Mouse (Mus musculus): Measurements from ENCODE around the gene Ttc8. TPM values are rescaled to one million over a fixed set of nuclear protein-coding genes. Genes with fewer than 3 reads are reported as not detected.

Ttc8 gene
- polyA plus RNA-seq (2015; fragmentation: Nextera tagmentation; extraction: Ambion mirVana): 35.8 and 36.7 TPM in 2 replicates

DNA sequence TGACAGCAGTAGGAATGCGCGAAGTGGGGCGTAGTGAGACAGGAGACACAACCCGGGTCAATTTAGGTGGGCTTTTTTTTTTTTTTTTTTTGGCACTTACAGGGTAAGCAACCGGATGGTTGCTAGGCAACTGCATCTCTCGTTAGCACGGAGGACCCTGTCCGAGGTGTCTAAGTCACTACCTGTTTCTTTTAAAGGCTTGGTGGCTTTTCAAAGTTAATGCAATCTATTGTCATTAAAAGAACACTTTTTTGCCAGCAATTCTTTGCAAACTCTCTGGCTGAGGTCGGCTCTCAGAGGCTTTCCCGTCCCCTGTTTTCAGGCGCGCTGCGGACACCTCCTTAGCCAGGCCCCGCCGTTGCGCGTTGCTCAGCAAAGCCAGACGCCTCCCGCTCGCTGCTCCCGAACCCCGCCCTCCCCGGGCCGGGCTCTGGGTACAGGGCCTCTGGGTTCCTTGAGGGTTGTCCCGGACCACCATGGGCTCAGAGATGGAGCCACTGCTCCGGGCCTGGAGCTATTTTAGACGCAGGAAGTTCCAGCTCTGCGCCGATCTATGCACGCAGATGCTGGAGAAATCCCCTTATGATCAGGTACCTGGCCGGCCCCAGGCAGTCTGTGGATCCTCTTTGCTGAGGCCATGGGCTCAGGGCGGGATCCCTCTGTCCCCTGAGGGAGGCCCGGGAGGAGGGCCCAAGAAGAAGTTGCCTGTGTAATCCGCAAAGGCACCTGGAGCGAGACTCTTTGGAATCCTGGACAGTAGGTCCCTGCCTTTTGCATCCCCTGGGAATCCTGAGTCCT is at the start of gene Ttc8:
Gene Ttc8, plus strand, starts transcription at position 381 of the 798 bp plus-strand sequence.
- no peaks in the 10 kb centered on the region for H3K36me3 ChIP-seq
- H3K27me3 ChIP-seq: no peaks in the 10 kb centered on the region
- H3K27ac ChIP-seq: peak within 1 kb of the TSS; percentile 77; the same call in 1 of the 2 replicates
- peak within 1 kb of the TSS; percentile 69 for H3K4me3 ChIP-seq
- peaks cover 12% of the 10 kb centered on the region for H3K4me1 ChIP-seq
- no peaks in the 10 kb centered on the region for H3K9me3 ChIP-seq
- WGBS: under 1% methylated on average over 35 of the region's 35 CpGs
- H3K4me2 ChIP-seq (replicated peaks): peak within 1 kb of the TSS; percentile 82
- H3K9ac ChIP-seq: peak within 1 kb of the TSS; percentile 89
- ATAC-seq (ENCODE audit: low FRiP score, low read depth): peak; percentile 99

DNA sequence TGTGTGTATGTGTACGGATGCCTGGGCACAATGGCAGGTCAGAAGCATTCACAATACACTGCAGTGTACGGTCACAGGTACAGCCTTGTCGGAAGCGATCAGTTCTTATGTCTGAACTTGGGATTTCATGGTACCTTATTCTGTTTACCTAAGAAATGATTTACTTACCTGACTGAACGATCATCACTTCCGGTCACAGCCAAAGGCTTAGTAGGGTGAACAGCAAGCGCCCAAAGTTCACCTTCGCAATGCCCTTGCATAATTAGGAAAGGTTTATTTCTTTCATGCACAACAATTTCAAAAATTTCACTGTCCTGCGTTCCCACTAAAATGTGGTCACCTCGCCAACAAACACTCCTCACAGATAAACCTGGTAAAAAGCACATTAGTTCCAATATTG is 47.5 kb upstream of the Ttc8 start:
- WGBS: 90% methylated on average over 10 of the region's 10 CpGs
- no peak overlapping the region for H3K4me3 ChIP-seq
- H3K27ac ChIP-seq: no peak overlapping the region
- no peak overlapping the region for H3K9ac ChIP-seq
- ATAC-seq (ENCODE audit: low FRiP score, low read depth): no peak
- H3K4me2 ChIP-seq (replicated peaks): no peak overlapping the region
- H3K36me3 ChIP-seq: no peaks in the 10 kb centered on the region
- no peaks in the 10 kb centered on the region for H3K9me3 ChIP-seq
- H3K4me1 ChIP-seq: no peaks in the 10 kb centered on the region
- H3K27me3 ChIP-seq: no peaks in the 10 kb centered on the region

DNA sequence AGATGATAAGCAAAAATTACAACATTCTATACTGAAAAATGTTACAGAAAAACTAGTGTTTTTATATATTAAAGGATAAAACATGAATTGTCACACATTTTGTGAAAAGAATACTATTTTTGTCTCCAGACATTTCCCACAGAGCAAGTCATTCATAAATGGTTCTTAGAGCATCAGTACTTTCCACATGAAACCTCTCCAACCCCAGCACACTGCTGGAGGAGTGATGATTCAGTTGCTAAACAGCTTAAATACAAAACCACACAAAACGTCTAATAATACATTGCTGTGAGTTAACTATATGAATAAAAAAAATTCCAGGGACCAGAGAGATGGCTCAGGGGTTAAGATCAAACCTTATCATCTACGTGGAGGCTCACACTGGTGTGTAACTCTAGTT is 45.2 kb upstream of the Ttc8 start:
- H3K9me3 ChIP-seq: no peaks in the 10 kb centered on the region
- 65% methylated on average over 2 of the region's 2 CpGs for WGBS
- H3K4me2 ChIP-seq (replicated peaks): no peak overlapping the region
- H3K9ac ChIP-seq: no peak overlapping the region
- no peaks in the 10 kb centered on the region for H3K27me3 ChIP-seq
- H3K27ac ChIP-seq: no peak overlapping the region
- ATAC-seq (ENCODE audit: low FRiP score, low read depth): no peak
- H3K4me3 ChIP-seq: no peak overlapping the region
- H3K36me3 ChIP-seq: no peaks in the 10 kb centered on the region
- H3K4me1 ChIP-seq: no peaks in the 10 kb centered on the region

DNA sequence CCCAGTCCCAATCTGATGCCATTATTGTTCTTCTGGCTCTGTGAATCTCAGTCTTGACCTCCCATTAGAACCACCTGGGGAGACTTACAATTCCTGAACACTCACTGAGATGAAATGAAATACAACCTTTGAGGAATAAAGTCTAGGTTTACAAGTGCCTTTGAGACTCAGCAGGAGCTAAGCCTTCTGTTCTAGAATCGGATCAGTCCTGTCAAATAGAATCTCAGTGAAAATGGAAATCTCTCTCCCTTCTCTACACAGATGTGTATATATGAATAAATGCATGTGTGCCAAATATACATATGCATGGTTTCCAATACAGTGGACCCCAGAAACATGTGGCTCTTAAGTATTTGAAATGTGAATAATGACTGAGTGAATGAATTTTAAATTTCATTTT is 41.7 kb upstream of the Ttc8 start:
- H3K4me1 ChIP-seq: no peaks in the 10 kb centered on the region
- H3K9ac ChIP-seq: no peak overlapping the region
- H3K9me3 ChIP-seq: no peaks in the 10 kb centered on the region
- H3K4me3 ChIP-seq: no peak overlapping the region
- H3K4me2 ChIP-seq (replicated peaks): no peak overlapping the region
- 16% methylated on average over 1 of the region's 1 CpGs for WGBS
- H3K36me3 ChIP-seq: no peaks in the 10 kb centered on the region
- no peak for ATAC-seq (ENCODE audit: low FRiP score, low read depth)
- H3K27me3 ChIP-seq: no peaks in the 10 kb centered on the region
- no peak overlapping the region for H3K27ac ChIP-seq

DNA sequence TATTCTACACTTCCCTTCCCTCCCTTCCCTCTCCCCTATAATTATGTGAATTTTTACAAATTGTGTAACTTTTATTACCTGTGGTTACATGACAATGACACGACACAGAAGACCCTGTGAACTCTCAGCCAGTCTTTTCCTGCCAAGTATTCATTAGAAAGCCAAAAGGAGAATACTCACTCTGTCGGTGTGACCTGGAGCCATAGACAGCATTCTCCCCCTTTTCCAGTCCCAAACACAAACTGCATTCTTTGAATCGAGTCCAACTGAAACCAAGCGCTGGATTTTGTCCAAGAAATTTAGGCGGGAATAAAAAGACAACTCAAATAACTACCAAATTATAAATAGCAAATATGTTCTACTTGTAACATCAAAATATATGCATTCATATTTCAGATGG is 38.6 kb upstream of the Ttc8 start:
- Histone ChIP-seq H3K9ac (no peak overlapping the region), H3K36me3 (no peaks in the 10 kb centered on the region), H3K4me3 (no peak overlapping the region), H3K4me1 (no peaks in the 10 kb centered on the region), H3K9me3 (no peaks in the 10 kb centered on the region), H3K27me3 (no peaks in the 10 kb centered on the region), H3K4me2 (replicated peaks) (no peak overlapping the region), H3K27ac (no peak overlapping the region)
- WGBS: 49% methylated on average over 5 of the region's 5 CpGs
- ATAC-seq (ENCODE audit: low FRiP score, low read depth): no peak

DNA sequence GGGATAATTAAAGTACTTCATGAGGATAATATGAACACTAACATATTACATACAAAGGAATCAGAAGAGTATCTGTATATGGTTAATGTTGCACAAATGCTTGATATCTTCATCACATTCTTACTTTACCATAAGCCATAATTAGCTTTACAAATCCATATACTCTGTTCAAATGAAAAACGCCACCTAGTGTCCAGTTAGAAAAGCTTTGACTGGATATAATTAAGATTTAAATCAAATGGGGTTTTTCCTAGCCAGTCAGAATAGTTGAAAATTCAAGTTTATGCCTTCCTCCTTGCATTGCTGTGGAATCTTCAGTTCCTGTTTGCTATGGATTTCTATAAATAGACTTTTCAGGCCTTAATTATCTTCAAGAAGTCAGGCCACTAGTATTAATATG is 35.9 kb upstream of the Ttc8 start:
- Histone ChIP-seq H3K27me3 (no peaks in the 10 kb centered on the region), H3K27ac (no peak overlapping the region), H3K9me3 (no peaks in the 10 kb centered on the region), H3K9ac (no peak overlapping the region), H3K4me2 (replicated peaks) (no peak overlapping the region), H3K4me3 (no peak overlapping the region), H3K4me1 (no peaks in the 10 kb centered on the region), H3K36me3 (no peaks in the 10 kb centered on the region)
- WGBS: 5% methylated on average over 1 of the region's 1 CpGs
- ATAC-seq (ENCODE audit: low FRiP score, low read depth): no peak

DNA sequence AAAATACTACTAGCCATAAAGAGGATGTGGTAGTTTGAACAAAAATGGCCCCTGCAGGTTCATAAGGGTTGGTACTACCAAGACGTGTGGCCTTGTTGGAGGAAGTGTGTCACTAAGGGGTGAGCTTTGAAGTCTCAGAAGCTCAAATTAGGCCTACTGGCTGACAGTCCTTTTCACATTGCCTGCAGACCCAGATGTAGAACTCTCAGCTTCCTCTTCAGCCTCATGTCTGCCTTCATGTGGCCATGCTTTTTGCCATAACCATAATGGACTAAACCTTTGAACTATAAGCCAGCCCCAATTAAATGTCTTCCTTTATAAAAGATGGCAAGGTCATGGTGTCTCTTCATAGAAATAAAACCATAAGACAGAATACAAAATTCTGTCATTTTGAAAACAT is 23.6 kb upstream of the Ttc8 start:
- Histone ChIP-seq H3K4me3 (no peak overlapping the region), H3K27me3 (peaks cover 24% of the 10 kb centered on the region), H3K9ac (no peak overlapping the region), H3K4me1 (peaks cover 6% of the 10 kb centered on the region; the same call in 1 of the 2 replicates), H3K27ac (no peak overlapping the region), H3K9me3 (no peaks in the 10 kb centered on the region), H3K36me3 (no peaks in the 10 kb centered on the region), H3K4me2 (replicated peaks) (no peak overlapping the region)
- ATAC-seq (ENCODE audit: low FRiP score, low read depth): no peak
- WGBS: 27% methylated on average over 1 of the region's 1 CpGs

DNA sequence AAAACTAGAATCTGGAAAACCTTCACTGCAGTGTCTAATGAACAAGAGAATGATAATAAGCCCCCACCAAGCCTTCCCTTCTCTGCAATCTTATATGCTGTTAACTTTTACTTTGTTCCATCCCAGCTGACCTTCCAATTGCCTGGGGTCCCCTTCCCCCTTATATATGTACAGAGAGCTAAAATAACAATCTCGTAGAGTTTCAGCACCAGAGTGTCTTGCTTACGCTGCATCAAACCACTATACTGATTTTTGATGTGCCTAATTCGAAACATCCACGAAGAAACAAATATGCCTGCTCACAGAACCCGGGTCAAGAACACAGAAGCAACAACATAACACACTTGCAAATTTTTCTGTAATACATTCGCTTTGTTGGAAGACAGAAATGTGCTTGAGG is 20.7 kb upstream of the Ttc8 start:
- H3K9ac ChIP-seq: no peak overlapping the region
- no peak overlapping the region for H3K4me3 ChIP-seq
- peaks cover 24% of the 10 kb centered on the region for H3K27me3 ChIP-seq
- no peak overlapping the region for H3K27ac ChIP-seq
- ATAC-seq (ENCODE audit: low FRiP score, low read depth): no peak
- WGBS: 69% methylated on average over 6 of the region's 6 CpGs
- no peak overlapping the region for H3K4me2 ChIP-seq (replicated peaks)
- no peaks in the 10 kb centered on the region for H3K9me3 ChIP-seq
- peaks cover 6% of the 10 kb centered on the region; the same call in 1 of the 2 replicates for H3K4me1 ChIP-seq
- H3K36me3 ChIP-seq: no peaks in the 10 kb centered on the region

DNA sequence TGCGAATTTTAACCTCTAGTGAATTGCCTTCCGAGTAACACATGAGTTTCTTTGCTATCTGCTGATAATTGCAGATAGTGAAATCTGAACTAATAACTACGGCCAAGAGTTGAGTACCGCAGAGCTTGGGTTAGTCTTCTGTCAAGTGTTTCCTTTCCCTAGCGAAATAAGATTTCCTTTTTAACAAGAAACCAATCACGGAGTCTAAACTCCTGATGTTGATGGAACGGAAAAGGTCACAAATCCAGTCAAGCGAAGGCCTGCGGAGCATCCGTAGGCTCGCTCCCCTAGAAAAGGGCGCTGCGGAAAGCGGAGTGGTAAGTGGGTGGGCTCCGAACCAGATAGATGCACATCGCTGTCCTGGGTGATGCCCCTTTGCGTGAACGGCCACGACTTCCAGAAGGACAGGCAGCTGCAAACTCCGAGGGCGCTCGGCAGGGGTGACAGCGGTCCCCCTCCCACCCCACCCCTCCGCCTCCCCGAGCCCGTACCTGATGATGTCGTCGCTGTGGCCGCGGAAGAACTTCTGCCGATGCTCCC is 20.0 kb upstream of the Ttc8 start:
- H3K9me3 ChIP-seq: no peaks in the 10 kb centered on the region
- H3K9ac ChIP-seq: peak overlapping the region; percentile 58
- H3K4me1 ChIP-seq: peaks cover 6% of the 10 kb centered on the region; the same call in 1 of the 2 replicates
- WGBS: 4% methylated on average over 31 of the region's 31 CpGs
- no peaks in the 10 kb centered on the region for H3K36me3 ChIP-seq
- peak overlapping the region; percentile 77 for H3K4me3 ChIP-seq
- no peak overlapping the region for H3K27ac ChIP-seq
- H3K27me3 ChIP-seq: peaks cover 24% of the 10 kb centered on the region
- no peak; the same call in 1 of the 2 replicates for ATAC-seq (ENCODE audit: low FRiP score, low read depth)
- peak overlapping the region; percentile 93 for H3K4me2 ChIP-seq (replicated peaks)

DNA sequence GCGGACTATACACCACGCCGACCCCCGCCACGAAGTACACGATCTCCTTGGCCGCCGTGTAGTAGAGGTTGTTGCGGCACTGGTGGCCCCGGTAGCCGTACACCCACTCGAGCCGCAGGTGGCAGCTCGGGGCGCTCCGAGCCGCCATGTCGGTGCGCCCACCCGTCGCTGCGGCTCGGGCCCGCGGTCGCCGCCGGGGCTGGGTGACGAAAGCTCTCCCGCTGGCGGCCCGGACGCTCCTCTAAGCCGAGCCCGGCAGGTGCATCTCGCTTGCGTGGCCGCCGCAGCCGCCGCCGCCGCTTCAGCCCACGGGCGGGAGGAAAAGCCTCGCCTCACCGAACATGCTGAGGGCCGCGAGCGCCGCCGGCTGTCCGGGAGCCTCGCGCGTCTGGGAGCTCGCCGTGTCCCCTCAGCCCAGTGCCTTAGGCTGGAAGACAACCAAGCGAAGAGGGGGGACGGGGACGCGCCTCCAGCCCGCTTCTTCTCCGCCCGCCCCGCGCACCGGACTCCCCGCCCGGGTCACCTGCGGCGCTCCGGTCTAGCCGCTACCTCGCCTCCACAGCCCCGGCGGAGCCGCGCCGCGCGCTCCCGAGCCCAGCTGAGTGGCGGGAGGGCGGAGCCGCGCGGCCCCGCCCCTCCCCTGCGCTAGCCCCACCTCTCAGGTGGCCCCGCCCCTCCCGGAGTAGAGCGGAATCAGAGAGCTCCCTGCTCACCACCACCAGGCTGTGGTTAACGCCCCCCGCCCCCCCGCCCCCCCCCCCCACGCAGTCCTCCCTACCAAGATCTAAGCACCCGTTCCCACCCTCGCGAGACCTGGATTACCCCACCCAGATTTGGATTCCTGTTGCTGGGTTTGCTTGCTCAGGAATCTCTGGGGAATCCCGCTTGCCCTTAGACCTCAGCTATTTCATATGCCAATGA is 19.2 kb upstream of the Ttc8 start, which contains the start of gene Eml5:
Gene Eml5, minus strand, starts transcription at position 604 of the 921 bp plus-strand sequence.
- Histone ChIP-seq H3K9ac (peak within 1 kb of the TSS; percentile 58), H3K4me3 (peak within 1 kb of the TSS; percentile 77), H3K27ac (no peak within 1 kb of the TSS), H3K36me3 (no peaks in the 10 kb centered on the region), H3K4me1 (peaks cover 6% of the 10 kb centered on the region; the same call in 1 of the 2 replicates), H3K27me3 (peaks cover 24% of the 10 kb centered on the region), H3K9me3 (no peaks in the 10 kb centered on the region), H3K4me2 (replicated peaks) (peak within 1 kb of the TSS; percentile 93)
- ATAC-seq (ENCODE audit: low FRiP score, low read depth): peak; percentile 89
- 1% methylated on average over 69 of the region's 101 CpGs for WGBS

DNA sequence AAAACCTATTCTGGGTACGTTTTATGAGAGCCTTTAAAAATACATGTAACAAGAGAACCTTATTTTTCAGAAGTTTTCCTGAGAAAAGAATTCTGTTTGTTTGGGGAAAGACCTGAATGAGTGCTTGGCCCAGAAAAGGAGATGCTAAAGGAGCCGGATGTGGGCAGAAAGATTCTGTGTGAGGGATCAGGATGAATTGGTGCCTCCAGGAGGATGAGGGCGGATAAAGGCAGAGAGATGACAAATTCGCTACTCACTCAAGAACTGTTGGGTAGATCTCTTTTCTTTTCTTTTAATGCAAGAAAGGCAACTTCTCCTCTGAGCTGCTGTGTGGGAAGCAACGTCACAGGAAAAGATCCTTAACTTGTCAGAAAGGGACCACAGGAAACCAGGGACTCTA is 14.9 kb upstream of the Ttc8 start:
- H3K27me3 ChIP-seq: peaks cover 7% of the 10 kb centered on the region
- H3K4me1 ChIP-seq: peaks cover 2% of the 10 kb centered on the region; the same call in 1 of the 2 replicates
- H3K27ac ChIP-seq: no peak overlapping the region
- no peak overlapping the region for H3K4me2 ChIP-seq (replicated peaks)
- no peaks in the 10 kb centered on the region for H3K9me3 ChIP-seq
- WGBS: 77% methylated on average over 5 of the region's 5 CpGs
- H3K4me3 ChIP-seq: no peak overlapping the region
- H3K36me3 ChIP-seq: no peaks in the 10 kb centered on the region
- H3K9ac ChIP-seq: no peak overlapping the region
- ATAC-seq (ENCODE audit: low FRiP score, low read depth): no peak

DNA sequence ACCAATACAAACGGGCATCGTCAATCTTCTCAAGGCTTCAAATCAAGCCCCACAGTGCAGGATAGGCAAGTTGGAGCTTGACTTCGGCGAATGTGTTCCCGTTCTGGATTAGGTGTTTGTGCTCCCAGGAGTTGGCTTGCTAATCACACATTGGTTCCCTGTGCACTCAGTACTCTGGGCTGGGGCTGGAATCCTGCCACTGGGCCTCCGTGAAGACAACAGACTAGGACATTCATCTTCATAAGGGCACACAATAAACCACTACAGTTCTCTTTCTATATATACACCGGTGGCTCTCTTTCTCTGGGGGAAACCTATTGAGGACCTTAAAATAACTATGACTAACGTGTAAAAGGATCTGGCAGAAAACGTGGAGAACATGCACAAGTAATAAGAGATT is 10.3 kb upstream of the Ttc8 start:
- H3K36me3 ChIP-seq: no peaks in the 10 kb centered on the region
- no peak overlapping the region for H3K4me2 ChIP-seq (replicated peaks)
- H3K27me3 ChIP-seq: no peaks in the 10 kb centered on the region
- ATAC-seq (ENCODE audit: low FRiP score, low read depth): no peak
- H3K9me3 ChIP-seq: no peaks in the 10 kb centered on the region
- no peak overlapping the region for H3K27ac ChIP-seq
- 70% methylated on average over 9 of the region's 9 CpGs for WGBS
- H3K9ac ChIP-seq: no peak overlapping the region
- no peaks in the 10 kb centered on the region for H3K4me1 ChIP-seq
- H3K4me3 ChIP-seq: no peak overlapping the region

All from limb, embryonic 13.5 days (tissue).